Mouse (Mus musculus) Patski (cell line): Measurements from ENCODE around the gene Ttc17. TPM values are rescaled to one million over a fixed set of nuclear protein-coding genes. Genes with fewer than 3 reads are reported as not detected.

ENCODE experiments used
- ATAC-seq: fragments of 100-300 bp; one replicate; pipeline ENCODE4 v1.8.0; 2021
- CTCF ChIA-PET: fragments of 350-600 bp; sonication (Branson Sonifier 250); formaldehyde crosslinking; loops from one replicate; lab custom pipeline; 2022; ENCODE audit warnings: inconsistent platforms; lab: Charles Lee
- POLR2A ChIA-PET: fragments of 350-600 bp; sonication (Branson Sonifier 250); formaldehyde crosslinking; loops from one replicate; lab custom pipeline; 2022; ENCODE audit warnings: antibody characterized with exemption, inconsistent platforms; lab: Charles Lee
- DNase-seq: peaks from one replicate; pipeline ENCODE4 v3.0.0-alpha.2; 2011; ENCODE audit warnings: low read depth, low spot score
- H3K27me3 ChIP-seq: fragments of 371-371 bp; one replicate; pipeline ENCODE4 v1.5.1; 2021
- CTCF ChIP-seq: fragments of 100-300 bp; IDR thresholded peaks from one replicate; pipeline ENCODE4 v1.5.1; 2021
- in situ Hi-C: fragments of 300-500 bp; cut with MboI; formaldehyde crosslinking; loops from 3 replicates; pipeline ENCODE4 v1.11.1; 2018; ENCODE audit warnings: low pct_unique_long_range_greater_than_20kb, mixed read lengths
- polyA plus RNA-seq: library from polyadenylated mRNA; unstranded; gene quantifications from one replicate; pipeline ENCODE4 v1.2.3, GENCODE M21; 2021

Gene Ttc17
- polyA plus RNA-seq, 1 experiment from 2014 or later: 30.1 TPM

DNA sequence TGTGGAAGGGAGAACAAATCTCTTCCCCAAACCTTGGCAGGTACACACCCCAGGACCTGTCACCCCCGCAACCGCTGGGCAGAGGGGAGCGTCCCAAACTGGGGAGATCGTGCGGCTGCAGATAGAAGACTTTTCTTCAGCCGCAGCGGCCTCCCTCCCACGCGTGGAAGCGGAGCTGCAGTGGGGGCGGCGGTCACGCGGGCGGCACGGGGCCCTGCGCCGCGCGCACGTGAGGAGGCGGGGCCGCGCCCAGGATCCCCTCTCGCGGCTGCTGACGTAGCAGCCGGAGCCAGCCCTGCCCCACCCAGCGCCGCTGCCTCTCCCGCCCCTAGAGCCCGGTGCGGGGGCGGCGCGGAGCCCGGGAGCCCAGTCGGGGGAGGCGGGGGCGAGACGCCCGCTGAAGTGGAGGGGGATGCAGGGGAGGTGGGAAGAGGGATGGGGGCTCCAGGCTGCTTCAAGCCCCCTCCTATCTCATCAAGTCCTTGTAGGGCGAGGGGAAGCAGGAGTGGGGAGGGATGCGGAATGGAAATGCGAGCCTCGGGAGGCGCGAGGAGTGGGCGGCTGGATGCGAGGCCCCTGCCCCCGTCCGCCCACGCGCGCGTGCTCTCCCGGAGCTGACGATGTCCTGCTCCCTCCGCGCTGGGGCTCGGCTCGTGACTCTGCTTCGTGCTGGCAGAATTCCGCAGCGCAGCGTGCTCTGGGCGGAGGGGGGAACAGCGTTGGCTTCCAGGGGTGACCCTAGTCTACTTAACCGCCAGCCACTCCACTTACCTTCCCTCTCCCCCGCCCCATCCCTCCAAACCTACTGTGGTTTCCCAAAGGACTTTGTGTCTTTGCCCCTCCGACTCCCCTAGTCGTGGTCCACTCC, 133.1 kb downstream of the Ttc17 start:
- peak; percentile 78 for ATAC-seq
- in situ Hi-C loops: no loop called here
- DNase-seq: no peak
- CTCF ChIA-PET: interaction anchor here (1.1 to 3.2 kb wide), 3 partner anchors 9 to 17 kb away, joined by 3 to 17 read pairs (median 4); no protein-coding TSS in a partner anchor
- TF ChIP-seq CTCF: no peak
- POLR2A ChIA-PET: interaction anchor here (1.0 to 1.3 kb wide), 2 partner anchors 12 to 29 kb away, joined by 3 to 4 read pairs; no protein-coding TSS in a partner anchor
- peaks cover 5% of the 10 kb centered on the region for H3K27me3 ChIP-seq

DNA sequence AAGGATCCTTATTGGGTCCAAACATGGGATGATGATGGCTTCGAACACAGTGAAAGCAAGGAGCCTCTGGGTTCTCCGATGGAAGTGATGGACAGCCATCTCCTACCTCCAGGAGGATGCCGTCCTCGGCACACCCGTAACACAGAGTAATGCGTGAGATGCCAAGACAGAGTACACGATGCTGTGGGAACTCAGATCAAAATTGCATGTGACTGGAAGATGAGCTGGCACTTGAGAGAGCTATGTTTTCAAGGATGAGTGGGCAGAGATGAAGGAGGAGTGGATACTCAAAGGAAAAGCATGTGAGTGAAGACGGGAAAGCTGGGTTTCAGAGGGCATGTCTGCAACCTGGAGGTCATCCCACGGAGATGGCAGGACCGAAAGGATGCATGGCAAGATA, 135.3 kb downstream of the Ttc17 start:
- CTCF ChIA-PET: interaction anchor here (1.6 kb wide), 1 partner anchor 235 kb away, joined by 4 read pairs; no protein-coding TSS in a partner anchor
- TF ChIP-seq CTCF: no peak
- no peak for ATAC-seq
- in situ Hi-C loops: no loop called here
- H3K27me3 ChIP-seq: peaks cover 6% of the 10 kb centered on the region
- POLR2A ChIA-PET: no interaction called here
- no peak for DNase-seq

DNA sequence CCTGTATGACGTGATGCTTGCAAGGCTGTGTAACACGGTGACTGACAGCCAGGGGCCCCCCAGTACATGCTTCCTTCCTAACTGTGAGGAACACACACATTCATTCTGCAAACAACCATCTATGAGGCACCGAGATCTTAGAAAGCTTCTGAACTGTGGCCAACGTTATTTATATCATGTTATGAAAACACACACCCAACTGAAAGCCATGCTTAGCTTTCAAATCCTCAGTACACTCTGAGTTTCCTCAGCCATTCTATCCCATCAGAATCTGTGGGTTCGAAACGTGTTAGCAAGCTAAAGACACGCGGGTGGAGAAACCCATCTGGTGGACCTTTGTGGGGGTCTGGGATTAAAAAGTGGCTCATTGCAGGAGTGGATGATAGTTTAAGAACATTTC, 137.7 kb downstream of the Ttc17 start:
- ChIA-PET CTCF (interaction anchor here (1.6 kb wide), 1 partner anchor 14 kb away, joined by 3 read pairs; no protein-coding TSS in a partner anchor), POLR2A (no interaction called here)
- in situ Hi-C loops: no loop called here
- DNase-seq: no peak
- peaks cover 16% of the 10 kb centered on the region for H3K27me3 ChIP-seq
- no peak for ATAC-seq
- TF ChIP-seq CTCF: no peak

DNA sequence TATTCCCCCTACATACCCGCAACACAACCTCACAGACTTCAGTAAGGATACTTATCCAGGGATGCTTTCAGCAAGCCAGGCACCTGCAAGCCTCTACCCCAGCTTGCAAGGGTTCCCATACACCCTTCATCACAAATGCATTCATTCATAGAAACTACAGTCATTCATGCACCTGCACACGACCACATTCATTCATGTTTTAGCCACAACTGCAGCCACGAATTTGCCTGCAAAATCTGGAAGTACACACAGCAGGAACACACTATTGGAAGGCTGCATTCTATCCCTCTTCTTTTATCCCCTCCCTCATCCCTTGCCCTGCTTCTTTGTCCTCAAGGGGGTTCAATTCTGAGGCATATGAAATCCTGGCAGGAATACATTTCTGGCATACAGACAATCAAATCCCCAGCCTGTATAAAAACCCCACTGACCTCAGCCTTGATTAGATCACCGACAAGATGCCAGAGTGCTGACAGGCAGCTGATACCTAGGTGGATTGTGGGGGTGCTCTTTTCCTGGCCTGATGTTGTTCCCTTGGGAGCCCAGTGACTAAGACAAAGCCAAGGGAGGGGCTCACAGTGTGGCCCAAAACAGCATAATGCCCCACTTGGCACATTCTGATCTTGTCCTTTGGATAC, 139.2 kb downstream of the Ttc17 start:
- TF ChIP-seq CTCF: no peak
- in situ Hi-C loops: no loop called here
- CTCF ChIA-PET: interaction anchor here (0.7 to 1.6 kb wide), 3 partner anchors 13 to 106 kb away, joined by 3 read pairs; no protein-coding TSS in a partner anchor
- ATAC-seq: no peak
- DNase-seq: no peak
- H3K27me3 ChIP-seq: peaks cover 17% of the 10 kb centered on the region
- POLR2A ChIA-PET: no interaction called here

DNA sequence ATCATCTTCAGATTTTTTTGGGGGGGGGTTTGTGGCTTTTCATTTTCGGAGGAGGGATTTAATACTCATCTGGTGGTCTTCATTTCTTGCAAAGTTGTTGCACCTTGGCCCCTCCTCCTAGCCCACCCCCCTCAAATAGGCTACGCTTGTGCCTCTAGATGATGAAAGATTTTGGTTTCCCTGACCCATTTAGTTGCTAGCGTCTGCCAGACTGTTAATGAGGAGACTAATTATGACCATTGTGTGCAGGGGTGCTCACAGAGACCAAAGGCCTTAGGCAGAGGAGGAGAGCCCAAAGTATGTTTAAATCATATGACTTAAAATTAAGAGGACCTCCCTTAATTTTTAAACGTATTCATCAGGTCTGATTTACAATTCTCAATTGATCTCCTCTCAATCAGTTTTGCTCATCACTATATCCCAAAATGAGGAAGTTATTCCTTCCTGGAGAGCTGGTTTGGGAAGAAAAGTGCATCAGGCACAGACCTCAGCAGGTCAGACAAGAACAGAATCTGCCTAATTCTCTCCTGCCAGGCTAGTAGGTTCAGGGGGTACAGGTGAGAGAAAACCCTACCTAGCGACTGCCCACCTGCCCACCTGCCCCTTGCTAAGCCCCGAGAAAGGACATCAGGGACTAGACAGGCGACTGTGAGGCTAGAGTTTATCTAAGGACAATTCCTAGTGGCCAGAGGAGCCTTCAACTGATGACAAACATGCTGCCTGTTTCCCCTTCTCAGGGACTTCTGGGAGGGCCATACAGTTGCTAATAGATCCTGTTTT, 139.9 kb downstream of the Ttc17 start:
- ChIA-PET POLR2A (no interaction called here), CTCF (interaction anchor here (2.9 kb wide), 1 partner anchor 12 kb away, joined by 16 read pairs; no protein-coding TSS in a partner anchor)
- no peak for TF ChIP-seq CTCF
- no peak for ATAC-seq
- DNase-seq: no peak
- in situ Hi-C loops: no loop called here
- H3K27me3 ChIP-seq: peaks cover 19% of the 10 kb centered on the region

DNA sequence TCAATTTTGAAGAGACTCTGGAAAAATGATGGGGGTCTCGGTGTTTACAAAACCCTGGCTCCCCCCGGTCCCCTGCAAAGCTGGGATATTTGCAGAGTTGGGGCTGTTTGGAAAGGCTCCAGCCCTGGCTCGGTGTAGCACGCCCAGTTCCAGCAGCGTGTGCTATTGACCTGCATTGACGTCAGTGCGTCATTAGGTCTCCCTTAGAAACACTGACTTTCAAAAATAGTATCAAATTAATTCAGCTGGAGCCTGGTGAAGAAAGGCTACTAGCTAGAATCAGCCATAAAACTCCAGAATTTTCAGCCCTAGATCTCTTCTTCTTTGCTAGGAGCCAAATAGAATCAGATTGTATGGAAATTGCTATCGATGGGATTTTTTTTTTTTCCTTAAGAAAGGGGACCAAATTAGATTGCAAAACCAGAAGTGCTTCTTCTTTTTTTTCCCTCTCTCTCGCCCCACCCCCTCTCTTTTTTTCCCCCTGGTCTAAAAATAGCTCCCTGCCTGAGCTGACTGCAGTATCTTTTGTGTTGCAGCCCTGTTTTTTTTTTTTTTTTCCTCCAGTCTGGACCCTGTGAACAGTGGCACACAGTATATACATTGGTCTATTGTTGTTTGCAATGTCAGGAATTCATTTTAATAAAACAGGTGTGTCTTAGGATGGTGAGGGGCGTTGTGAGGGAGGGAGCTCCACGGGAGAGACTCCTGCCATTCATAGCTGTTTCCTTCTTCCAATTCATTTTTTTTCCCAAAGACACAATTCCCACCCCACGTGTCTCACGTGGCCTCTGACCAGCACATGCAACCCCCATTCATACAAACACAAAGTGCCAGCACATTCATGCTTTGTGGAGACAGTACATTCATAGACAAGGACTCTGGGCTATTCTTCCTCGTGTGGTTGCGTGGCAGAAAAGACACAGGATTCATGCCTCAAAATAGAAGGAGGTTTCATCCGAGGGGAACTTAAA, 141.0 kb downstream of the Ttc17 start:
- CTCF ChIA-PET: interaction anchor here (2.9 kb wide), 1 partner anchor 11 kb away, joined by 16 read pairs; no protein-coding TSS in a partner anchor
- H3K27me3 ChIP-seq: peaks cover 30% of the 10 kb centered on the region
- in situ Hi-C loops: no loop called here
- ATAC-seq (no peak), DNase-seq (no peak)
- TF ChIP-seq CTCF: no peak
- POLR2A ChIA-PET: no interaction called here

DNA sequence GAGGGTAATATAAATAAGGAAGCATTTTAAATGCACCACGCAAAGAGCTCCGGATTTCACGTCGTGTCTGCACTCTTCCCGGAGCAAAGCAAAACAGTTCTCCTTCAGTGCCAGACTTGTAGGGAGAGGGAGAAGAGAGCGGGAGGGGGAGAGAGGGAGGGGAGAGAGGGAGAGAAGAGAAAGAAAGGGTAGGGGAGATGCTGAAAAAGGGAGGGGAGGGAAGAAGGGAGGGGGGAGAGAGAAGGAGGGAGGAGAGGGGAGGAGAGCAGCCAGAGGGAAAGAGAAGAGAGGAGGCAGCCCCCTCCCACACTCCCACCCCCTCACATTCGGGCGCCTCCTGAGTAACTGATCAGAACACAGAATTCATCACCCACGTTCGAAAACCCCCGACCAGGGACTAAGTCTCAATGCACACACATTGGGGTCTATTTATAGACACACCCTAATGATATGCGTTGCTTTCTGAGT, 141.8 kb downstream of the Ttc17 start:
- TF ChIP-seq CTCF: no peak
- ATAC-seq (no peak), DNase-seq (no peak)
- ChIA-PET CTCF (interaction anchor here (1.3 to 2.9 kb wide), 3 partner anchors 10 to 15 kb away, joined by 4 to 16 read pairs (median 6); no protein-coding TSS in a partner anchor), POLR2A (interaction anchor here (0.6 to 1.1 kb wide), 3 partner anchors 24 to 195 kb away, joined by 3 read pairs; no protein-coding TSS in a partner anchor)
- in situ Hi-C loops: no loop called here
- peaks cover 31% of the 10 kb centered on the region for H3K27me3 ChIP-seq

DNA sequence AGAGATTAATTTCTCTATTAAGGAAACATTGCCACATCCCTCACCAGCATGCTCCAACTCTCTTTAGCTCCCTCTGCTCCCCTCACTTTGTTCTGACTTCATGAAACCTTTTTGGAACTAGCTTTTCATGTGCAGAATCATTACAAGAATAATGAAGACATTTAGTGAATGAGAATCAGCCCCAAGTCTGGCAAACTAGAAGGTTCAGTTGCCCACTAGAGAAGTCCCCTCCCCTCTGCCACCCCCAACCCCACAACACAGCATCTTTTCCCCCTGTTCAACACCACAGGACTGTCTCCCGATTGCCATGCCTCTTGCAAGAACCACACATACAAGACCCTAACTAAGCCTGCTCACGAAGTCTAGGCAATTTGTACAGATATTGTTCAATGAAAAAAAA, 142.5 kb downstream of the Ttc17 start:
- peaks cover 31% of the 10 kb centered on the region for H3K27me3 ChIP-seq
- ChIA-PET CTCF (interaction anchor here (1.0 to 2.9 kb wide), 4 partner anchors 10 to 22 kb away, joined by 3 to 16 read pairs (median 5); no protein-coding TSS in a partner anchor), POLR2A (interaction anchor here (0.5 to 1.1 kb wide), 4 partner anchors 25 to 195 kb away, joined by 3 read pairs; no protein-coding TSS in a partner anchor)
- no peak for DNase-seq
- in situ Hi-C loops: no loop called here
- no peak for ATAC-seq
- no peak for TF ChIP-seq CTCF

DNA sequence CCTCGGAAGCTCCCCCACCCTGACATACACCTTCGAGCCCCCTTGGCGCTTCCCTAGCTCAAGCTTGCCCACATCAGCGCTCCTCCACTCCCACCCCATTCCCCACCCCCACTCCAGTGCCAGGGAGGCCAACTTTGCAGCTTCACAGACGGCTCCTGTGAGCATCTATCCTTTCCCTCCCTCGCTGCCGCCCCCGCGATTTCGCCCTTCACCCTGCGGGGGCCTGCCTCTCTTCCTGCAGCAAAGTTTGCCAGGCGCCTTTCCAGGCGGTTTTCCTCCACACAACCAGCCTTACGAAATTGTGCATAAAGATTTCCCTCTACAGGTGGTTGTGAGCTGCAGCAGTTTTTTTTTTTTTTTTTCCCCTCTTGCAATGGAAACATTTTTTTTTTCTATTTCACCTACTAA, 143.0 kb downstream of the Ttc17 start:
- DNase-seq: no peak
- ChIA-PET POLR2A (interaction anchor here (0.5 to 1.1 kb wide), 2 partner anchors 53 to 105 kb away, joined by 3 read pairs; no protein-coding TSS in a partner anchor), CTCF (interaction anchor here (0.7 to 2.9 kb wide), 5 partner anchors 9 to 226 kb away, joined by 3 to 16 read pairs (median 4); no protein-coding TSS in a partner anchor)
- in situ Hi-C loops: no loop called here
- no peak for ATAC-seq
- TF ChIP-seq CTCF: no peak
- peaks cover 31% of the 10 kb centered on the region for H3K27me3 ChIP-seq
